Mouse (Mus musculus) brain, embryonic 14.5 days (tissue): ENCODE results near the gene Adm2. TPM values are rescaled to one million over a fixed set of nuclear protein-coding genes. Genes with fewer than 3 reads are reported as not detected.

Source experiments
- DNase-seq: peaks from one replicate; pipeline ENCODE4 v3.0.0-alpha.2; 2011; ENCODE audit warnings: low read depth
- CTCF ChIP-seq: fragments of 200-500 bp; IDR thresholded peaks from 2 replicates; pipeline ENCODE4 v1.5.1; 2012; ENCODE audit warnings: inconsistent platforms, mild to moderate bottlenecking, moderate library complexity, borderline replicate concordance; ENCODE audit not compliant: insufficient read depth, insufficient read length; ENCODE audit errors: extremely low read depth
- POLR2A ChIP-seq: fragments of 200-500 bp; IDR thresholded peaks from 2 replicates; pipeline ENCODE4 v1.6.1; 2012; ENCODE audit warnings: mild to moderate bottlenecking, inconsistent platforms, borderline replicate concordance; ENCODE audit not compliant: poor library complexity, insufficient read depth, insufficient read length, severe bottlenecking; ENCODE audit errors: extremely low read depth
- polyA plus RNA-seq: library from polyadenylated mRNA; depleted of rRNA; stranded (reverse); fragments of >200 nt; gene quantifications from 2 replicates; pipeline ENCODE4 v1.2.3, GENCODE M21; 2012; rRNA removed

The Adm2 gene
- polyA plus RNA-seq, 1 experiment, result not detected

DNA sequence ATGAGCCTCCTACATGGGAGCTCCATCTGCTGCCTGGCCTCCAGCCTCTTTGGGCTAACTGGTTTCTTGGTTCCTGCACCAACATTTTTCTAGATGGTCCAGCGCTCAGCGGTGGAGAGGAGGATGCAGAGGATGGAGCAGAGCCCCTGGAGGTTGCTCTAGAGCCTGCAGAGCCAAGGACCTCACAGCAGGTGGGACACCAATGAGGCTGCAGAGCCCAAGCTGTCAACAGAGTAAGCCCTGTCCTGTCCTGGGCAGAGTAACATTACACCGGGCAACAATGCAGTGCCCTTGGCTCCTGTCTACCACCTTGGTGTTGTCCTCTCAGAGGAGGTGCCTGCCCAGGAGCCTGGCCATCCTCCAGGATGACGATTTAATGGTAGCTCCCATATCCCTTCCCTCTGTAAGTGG lies 42.6 kb downstream of the Adm2 start:
- DNase-seq, result no peak
- no peak for TF ChIP-seq POLR2A
- no peak for TF ChIP-seq CTCF

DNA sequence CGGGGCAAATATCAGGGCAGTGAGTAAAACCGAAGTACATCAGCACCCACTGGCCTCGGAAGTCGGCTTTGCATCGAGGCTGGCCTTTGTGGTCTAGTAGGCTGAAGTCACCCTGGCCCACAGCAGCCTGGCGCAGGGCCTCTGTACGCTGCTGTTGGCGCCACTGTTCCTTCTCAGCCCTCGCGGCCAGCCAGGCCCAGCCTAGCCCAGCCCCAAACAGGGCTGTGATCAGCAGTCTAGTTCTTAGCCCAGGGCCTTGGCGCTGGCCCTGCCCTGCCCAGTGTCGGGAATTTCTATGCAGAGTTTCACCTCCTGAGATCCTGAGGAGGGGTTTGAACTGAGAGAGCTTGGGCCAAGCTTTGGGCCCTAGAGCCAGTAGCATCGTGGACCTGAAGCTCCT lies 49.5 kb downstream of the Adm2 start:
- TF ChIP-seq CTCF, result no peak
- TF ChIP-seq POLR2A, result no peak
- DNase-seq, result peak; percentile 11

DNA sequence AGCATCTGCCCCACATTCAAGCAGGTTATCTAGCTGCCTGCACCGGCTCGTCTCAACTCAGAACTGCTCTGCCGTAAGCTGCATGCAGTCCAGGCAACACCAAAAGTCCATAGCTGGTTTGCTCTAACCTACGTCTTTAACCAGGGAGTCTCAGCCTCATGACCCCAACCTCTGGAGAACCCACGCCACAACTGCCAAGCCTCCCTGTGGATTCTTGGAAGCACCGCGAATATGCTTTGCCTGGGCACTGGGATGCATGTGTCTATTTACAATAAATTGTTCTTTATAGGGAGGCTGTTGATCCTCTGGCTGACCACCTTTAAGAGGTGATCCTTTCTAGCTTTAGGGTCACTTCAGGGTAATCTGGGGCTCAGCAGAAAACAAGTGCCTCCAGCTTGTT lies 50.0 kb downstream of the Adm2 start:
- DNase-seq, result no peak
- TF ChIP-seq CTCF, result no peak
- no peak for TF ChIP-seq POLR2A

DNA sequence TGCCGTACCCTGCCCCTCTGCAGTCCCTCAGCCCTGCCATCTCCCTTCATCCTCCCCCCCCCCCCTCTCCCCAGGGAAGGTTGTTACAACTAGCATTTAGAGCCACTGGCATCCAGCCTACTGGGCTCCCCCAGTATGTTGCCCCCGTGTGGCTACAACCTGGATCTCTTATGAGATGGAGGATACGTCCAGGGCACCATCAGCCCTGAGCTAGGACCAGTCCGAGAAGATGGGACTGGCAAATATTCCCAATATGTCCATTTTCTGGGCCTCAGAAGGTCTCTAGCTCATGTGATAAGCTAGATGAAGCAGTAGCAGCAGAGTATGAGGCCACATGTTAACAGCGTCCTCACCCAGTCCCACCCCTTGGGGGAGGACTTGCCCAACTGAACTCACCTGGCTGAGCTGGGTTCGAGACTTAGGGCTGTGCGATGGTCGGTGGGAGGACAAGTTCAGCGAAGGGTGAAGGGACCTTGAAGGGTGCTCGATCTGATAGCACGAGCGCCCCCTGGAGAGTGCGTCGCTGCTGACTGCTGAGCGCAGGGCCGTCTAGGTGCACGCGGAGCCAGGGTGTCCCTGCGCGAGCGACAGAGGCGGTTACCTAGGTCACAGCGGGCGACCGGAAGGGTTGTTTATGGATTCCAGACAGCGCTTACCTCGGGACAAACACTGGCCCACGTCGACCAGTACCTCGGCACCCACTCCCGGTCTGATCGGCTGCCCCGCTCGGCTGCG lies 50.7 kb downstream of the Adm2 start:
- DNase-seq, result peak; percentile 87
- TF ChIP-seq POLR2A (no peak), CTCF (peak; percentile 54)

DNA sequence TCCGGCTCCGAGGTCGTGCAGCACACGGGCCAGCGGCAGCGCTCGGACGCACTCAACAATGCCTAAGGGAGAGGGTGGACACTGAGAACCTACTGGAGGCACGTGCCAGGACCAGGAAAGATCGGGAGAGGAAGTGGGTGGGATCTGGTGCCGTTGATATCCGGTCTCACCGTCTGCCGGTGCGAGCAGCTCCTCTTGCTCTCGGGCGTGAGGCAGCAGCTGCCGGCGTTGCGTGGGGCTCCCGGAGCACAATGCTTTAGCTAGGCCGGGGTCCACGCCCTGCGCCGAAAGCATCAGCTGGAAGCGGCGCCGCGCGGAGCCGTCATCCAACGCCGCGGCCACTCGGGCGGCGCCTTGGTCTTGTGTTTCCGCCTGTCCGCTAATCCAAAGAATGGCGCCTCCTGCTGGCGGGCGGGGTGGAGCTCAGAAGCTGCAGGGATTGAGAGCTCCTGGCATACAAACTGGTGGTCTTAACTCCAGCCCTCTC lies 51.3 kb downstream of the Adm2 start, which contains the start of gene Sco2:
Gene Sco2, minus strand, starts transcription at position 85 of the 487 bp plus-strand sequence.
- TF ChIP-seq POLR2A, result peak; percentile 62; the same call in 1 of the 2 replicates
- TF ChIP-seq CTCF, result peak; percentile 96
- DNase-seq, result peak; percentile 96

Other genes with a start within 250 kb of the Adm2 start
- gene Trabd, start 247.6 kb upstream of the Adm2 start, polyA plus RNA-seq, result 36.0 and 40.8 TPM in 2 replicates
- 37.9 and 50.7 TPM in 2 replicates for gene Selenoo, start 233.6 kb upstream of the Adm2 start, polyA plus RNA-seq
- gene Tubgcp6, start 199.6 kb upstream of the Adm2 start, polyA plus RNA-seq, result 45.9 and 50.3 TPM in 2 replicates
- gene Hdac10, start 194.0 kb upstream of the Adm2 start, polyA plus RNA-seq, result 33.1 and 58.3 TPM in 2 replicates
- gene Mapk12, start 182.0 kb upstream of the Adm2 start, polyA plus RNA-seq, result 12.8 and 15.5 TPM in 2 replicates
- 61.9 and 75.4 TPM in 2 replicates for gene Mapk11, start 173.1 kb upstream of the Adm2 start, polyA plus RNA-seq
- 194 and 213 TPM in 2 replicates for gene Plxnb2, start 141.9 kb upstream of the Adm2 start, polyA plus RNA-seq
- 134 and 196 TPM in 2 replicates for gene Dennd6b, start 126.2 kb upstream of the Adm2 start, polyA plus RNA-seq
- 129 and 168 TPM in 2 replicates for gene Ppp6r2, start 111.2 kb upstream of the Adm2 start, polyA plus RNA-seq
- gene Sbf1, start 7.4 kb upstream of the Adm2 start, polyA plus RNA-seq, result 186 and 229 TPM in 2 replicates
- gene Miox, start 11.7 kb downstream of the Adm2 start, polyA plus RNA-seq, result not detected in 2 replicates
- gene Lmf2, start 32.9 kb downstream of the Adm2 start, polyA plus RNA-seq, result 26.5 and 32.5 TPM in 2 replicates
- gene Ncaph2, start 33.0 kb downstream of the Adm2 start, polyA plus RNA-seq, result 126 and 172 TPM in 2 replicates
- 30.7 and 37.2 TPM in 2 replicates for gene Sco2, start 51.1 kb downstream of the Adm2 start, polyA plus RNA-seq
- gene Tymp, start 54.3 kb downstream of the Adm2 start, polyA plus RNA-seq, result 3.8 and 4.6 TPM in 2 replicates
- 2.4 and 3.2 TPM in 2 replicates for gene Odf3b, start 56.6 kb downstream of the Adm2 start, polyA plus RNA-seq
- 0.01 TPM in 1 of 2 replicates, not detected in the other for gene Klhdc7b, start 62.2 kb downstream of the Adm2 start, polyA plus RNA-seq
- not detected in 2 replicates for gene Syce3, start 87.8 kb downstream of the Adm2 start, polyA plus RNA-seq
- 7.0 and 8.6 TPM in 2 replicates for gene Cpt1b, start 103.1 kb downstream of the Adm2 start, polyA plus RNA-seq
- 2.5 and 3.1 TPM in 2 replicates for gene C730034F03Rik, start 106.9 kb downstream of the Adm2 start, polyA plus RNA-seq
- gene Gm44502, start 107.0 kb downstream of the Adm2 start, polyA plus RNA-seq, result 0.34 and 1.3 TPM in 2 replicates
- gene Chkb, start 107.2 kb downstream of the Adm2 start, polyA plus RNA-seq, result 79.4 and 82.4 TPM in 2 replicates
- gene Mapk8ip2, start 131.2 kb downstream of the Adm2 start, polyA plus RNA-seq, result 87.2 and 99.5 TPM in 2 replicates
- gene Arsa, start 154.7 kb downstream of the Adm2 start, polyA plus RNA-seq, result 25.3 and 28.6 TPM in 2 replicates
- 31.2 and 41.5 TPM in 2 replicates for gene Shank3, start 176.9 kb downstream of the Adm2 start, polyA plus RNA-seq
- 9.4 and 9.7 TPM in 2 replicates for gene Acr, start 245.6 kb downstream of the Adm2 start, polyA plus RNA-seq